Mouse (Mus musculus) B cell, adult 62 days (primary cell): ENCODE data around the gene Gulp1. TPM values are rescaled to one million over a fixed set of nuclear protein-coding genes. Genes with fewer than 3 reads are reported as not detected.

Source experiments
- total RNA-seq: library from RNA; stranded (reverse); gene quantifications from 4 replicates; pipeline ENCODE4 v1.2.4, GENCODE M21; 2023

Gulp1 gene
- total RNA-seq, result not detected in 4 replicates

DNA sequence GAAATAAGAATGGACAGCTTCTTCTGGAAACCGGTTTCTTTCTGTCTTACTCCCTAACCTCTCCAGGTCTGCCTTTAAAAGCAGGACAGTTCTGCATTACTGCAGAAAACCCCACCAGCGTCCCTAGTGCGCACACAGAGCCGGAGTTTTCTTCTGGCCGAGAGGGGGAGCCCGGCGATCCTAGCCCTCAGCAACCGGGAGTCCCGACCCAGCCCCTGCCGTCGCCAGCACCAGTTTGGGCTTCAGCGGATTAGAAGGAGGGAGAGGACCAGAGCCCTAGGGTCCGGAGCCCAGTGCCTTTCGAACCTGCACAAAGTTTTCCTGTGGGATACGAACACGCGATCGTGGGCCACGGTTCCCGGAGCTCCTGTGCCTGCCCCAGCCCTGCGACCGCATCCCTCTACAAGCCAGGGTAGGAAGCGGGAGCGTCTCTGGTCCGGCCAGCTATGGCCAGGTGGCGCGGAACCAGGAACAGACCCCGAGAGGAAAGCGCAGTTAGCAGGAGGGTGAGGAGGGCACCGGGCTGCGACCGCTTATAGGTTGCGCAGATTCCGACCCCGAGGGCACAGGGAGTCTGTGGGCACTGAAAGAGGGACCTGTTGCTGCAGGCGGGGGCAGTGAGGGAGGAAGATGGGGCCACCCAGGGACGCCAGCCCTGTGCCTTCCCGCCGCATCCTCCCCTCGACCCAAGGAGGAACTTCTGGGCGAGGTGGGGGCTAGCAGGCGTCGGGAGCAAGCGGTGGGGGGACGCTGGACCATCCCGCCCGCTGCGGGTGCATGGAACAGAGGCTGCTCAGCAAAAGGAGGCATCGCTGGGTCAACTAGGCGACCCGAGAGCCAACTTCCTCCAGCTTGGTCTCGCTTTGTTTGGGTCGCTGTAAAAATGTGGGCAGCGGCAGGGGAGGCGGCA is at the start of gene Gulp1:
Gene Gulp1, plus strand, starts transcription at position 51 of the 910 bp plus-strand sequence.

